Mouse (Mus musculus) B cell, adult 2 months (primary cell): ENCODE measurements around the gene Gm17304.

Experiments
- DNase-seq, 2 experiments: peaks; one replicate each; pipeline ENCODE4 v3.0.0; 2022

Gm17304 gene

GRCm38 (mm10) chr5:106608798-106609197 lies at the start of gene Gm17304:
Gene Gm17304 (plus strand): TSS chr5:106609098.
- no peak for DNase-seq

- DNase-seq = no peak
Measured at GRCm38 (mm10) chr5:106560631-106561498, 48.0 kb upstream of the Gm17304 start.

GRCm38 (mm10) chr5:106561499-106561822 lies 47.4 kb upstream of the Gm17304 start:
- no peak for DNase-seq

GRCm38 (mm10) chr5:106566025-106566424 lies 42.9 kb upstream of the Gm17304 start:
- DNase-seq = no peak

- peak; percentile 24 to 29 for DNase-seq
Measured at GRCm38 (mm10) chr5:106573742-106574559, 34.9 kb upstream of the Gm17304 start.

GRCm38 (mm10) chr5:106574560-106574946 lies 34.3 kb upstream of the Gm17304 start:
- peak; percentile 86 for DNase-seq

GRCm38 (mm10) chr5:106575098-106575497 lies 33.8 kb upstream of the Gm17304 start:
- DNase-seq = no peak

- DNase-seq = no peak
Measured at GRCm38 (mm10) chr5:106577237-106577888, 31.5 kb upstream of the Gm17304 start.

GRCm38 (mm10) chr5:106580943-106581342 lies 28.0 kb upstream of the Gm17304 start:
- DNase-seq = no peak

GRCm38 (mm10) chr5:106589006-106589405 lies 19.9 kb upstream of the Gm17304 start:
- DNase-seq = no peak

GRCm38 (mm10) chr5:106589670-106590069 lies 19.2 kb upstream of the Gm17304 start:
- no peak for DNase-seq

- no peak for DNase-seq
Measured at GRCm38 (mm10) chr5:106590686-106591085, 18.2 kb upstream of the Gm17304 start.

GRCm38 (mm10) chr5:106594388-106594787 lies 14.5 kb upstream of the Gm17304 start:
- DNase-seq = no peak

GRCm38 (mm10) chr5:106597472-106597871 lies 11.4 kb upstream of the Gm17304 start:
- DNase-seq = no peak

GRCm38 (mm10) chr5:106599482-106599881 lies 9.4 kb upstream of the Gm17304 start:
- DNase-seq = no peak

- no peak for DNase-seq
Measured at GRCm38 (mm10) chr5:106604381-106604780, 4.5 kb upstream of the Gm17304 start.

- no peak for DNase-seq
Measured at GRCm38 (mm10) chr5:106605096-106605495, 3.8 kb upstream of the Gm17304 start.

- DNase-seq = no peak
Measured at GRCm38 (mm10) chr5:106607081-106607480, 1.8 kb upstream of the Gm17304 start.

- DNase-seq = no peak
Measured at GRCm38 (mm10) chr5:106612151-106612550, 3.3 kb downstream of the Gm17304 start.

GRCm38 (mm10) chr5:106614570-106614969 lies 5.7 kb downstream of the Gm17304 start:
- DNase-seq = no peak

GRCm38 (mm10) chr5:106615006-106615405 lies 6.1 kb downstream of the Gm17304 start:
- DNase-seq = no peak

- no peak for DNase-seq
Measured at GRCm38 (mm10) chr5:106620446-106620845, 11.5 kb downstream of the Gm17304 start.

- DNase-seq = no peak
Measured at GRCm38 (mm10) chr5:106622193-106622592, 13.3 kb downstream of the Gm17304 start.
